Mouse (Mus musculus): ENCODE data around the gene Tmx2. TPM values are rescaled to one million over a fixed set of nuclear protein-coding genes. Genes with fewer than 3 reads are reported as not detected.
A peak's percentile ranks its signal among the peaks of the same experiment; 100 is the strongest.
"Not testable (repeated sequence)": the region's sequence is repeated elsewhere in the genome, so short reads cannot be mapped to it uniquely, and the experiment has no call there.

Tmx2 gene
- total RNA-seq (2015; ENCODE audit: low replicate concordance): 52.4 and 74.6 TPM in 2 replicates
- total RNA-seq (2017; ENCODE audit: low replicate concordance): 42.6 and 43.2 TPM in 2 replicates

DNA sequence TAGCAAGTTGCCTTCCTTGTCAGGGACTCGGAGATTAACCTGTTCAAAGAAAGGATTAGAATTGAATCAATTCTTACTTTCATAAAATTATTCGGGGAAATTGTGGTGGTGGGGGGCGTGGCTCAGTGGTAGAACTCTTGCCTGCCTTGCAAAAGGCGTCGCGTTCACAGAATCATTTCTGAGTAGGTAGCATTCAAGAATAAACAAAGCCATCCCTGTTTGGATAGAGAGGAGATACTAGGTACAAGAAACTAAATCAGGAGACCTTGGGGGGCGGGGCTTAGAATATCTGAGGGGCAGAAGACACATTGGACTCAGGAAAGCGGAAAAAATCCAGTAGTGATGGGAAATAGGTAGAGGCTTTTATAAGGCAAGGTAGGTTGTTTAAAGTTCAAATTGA, at the start of gene Tmx2:
TSS of gene Tmx2 (minus strand) at position 125 of the 400 bp plus-strand sequence.
- no peak for ATAC-seq (replicated peaks; ENCODE audit: low FRiP score, poor library complexity, severe bottlenecking)

GRCm38 (mm10) chr2:84728191-84728590, 49.3 kb upstream of the Tmx2 start:
- not testable (repeated sequence) for ATAC-seq (replicated peaks; ENCODE audit: low FRiP score, poor library complexity, severe bottlenecking)

DNA sequence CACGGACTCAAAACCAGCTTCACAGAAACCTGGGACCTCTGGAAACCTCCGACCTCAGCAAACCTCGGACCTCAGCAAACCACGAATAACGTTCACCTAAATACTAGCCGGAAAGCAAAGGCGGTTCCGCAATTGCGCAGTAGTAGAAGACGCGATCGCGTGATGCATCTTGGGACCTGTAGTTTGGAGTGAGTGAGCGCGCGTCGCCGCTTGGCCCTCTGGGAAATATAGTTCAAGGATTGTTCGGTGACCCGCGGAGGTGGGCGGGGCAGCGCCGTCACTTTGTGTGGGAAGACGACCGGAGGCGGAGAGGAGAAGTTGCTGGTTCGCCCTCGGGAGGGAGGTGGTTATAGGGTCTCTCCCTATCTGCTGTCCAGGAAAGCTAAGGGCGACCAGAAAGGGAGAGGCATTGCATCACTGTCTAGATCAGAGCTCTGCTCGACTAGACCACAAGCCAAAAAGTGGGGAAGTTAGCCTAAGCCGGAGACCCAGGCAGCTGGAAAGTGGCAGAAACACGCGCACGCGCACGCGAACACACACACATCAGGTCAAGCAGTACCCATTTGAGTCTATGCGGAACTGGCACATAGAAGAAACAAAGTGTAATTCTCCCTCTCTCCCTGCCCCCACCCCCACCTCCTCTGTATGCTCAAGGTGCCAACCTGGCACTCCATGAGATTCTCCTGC, 48.4 kb upstream of the Tmx2 start, which contains the start of gene Clp1:
TSS of gene Clp1 (minus strand) at position 179 of the 687 bp plus-strand sequence.
- peak; percentile 97 for ATAC-seq (replicated peaks; ENCODE audit: low FRiP score, poor library complexity, severe bottlenecking)

DNA sequence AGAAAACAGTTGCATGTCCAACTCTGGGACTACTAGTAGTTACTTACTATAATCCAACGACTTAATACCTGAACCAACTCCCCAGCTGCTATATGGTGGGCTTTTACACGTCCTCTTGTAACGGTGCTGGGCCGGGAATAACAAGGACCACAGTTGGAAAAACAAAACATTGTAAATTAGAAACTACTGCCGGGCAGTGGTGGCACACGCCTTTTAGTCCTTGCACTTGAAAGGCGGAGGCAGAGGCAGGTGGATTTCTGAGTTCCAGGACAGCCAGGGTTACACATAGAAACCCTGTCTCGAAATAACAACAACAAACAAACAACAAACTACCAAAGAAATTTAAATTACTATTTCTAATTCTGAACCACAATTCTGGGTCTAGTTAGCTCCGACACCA, 47.8 kb upstream of the Tmx2 start:
- ATAC-seq (replicated peaks; ENCODE audit: low FRiP score, poor library complexity, severe bottlenecking): no peak

DNA sequence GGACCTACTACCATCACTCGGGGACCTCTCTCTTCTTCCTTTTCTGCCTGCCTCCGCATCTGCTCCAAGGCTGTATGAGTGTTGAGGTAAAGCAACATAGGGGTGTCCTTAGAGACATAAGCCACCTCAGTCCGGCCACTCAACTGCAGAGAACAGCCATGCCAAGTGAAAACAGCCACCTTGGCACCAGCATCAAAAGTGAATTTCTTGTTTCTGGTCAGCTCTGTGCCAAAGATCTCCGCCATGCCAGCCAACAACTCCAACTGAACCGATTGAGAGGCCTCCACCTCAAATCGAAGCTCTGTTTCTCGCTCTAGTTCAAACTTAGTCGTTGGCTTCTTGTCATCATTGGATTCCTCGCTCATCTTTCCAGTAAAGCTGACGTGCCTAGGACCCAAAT, 46.8 kb upstream of the Tmx2 start:
- ATAC-seq (replicated peaks; ENCODE audit: low FRiP score, poor library complexity, severe bottlenecking): no peak

GRCm38 (mm10) chr2:84723856-84724255, 44.9 kb upstream of the Tmx2 start:
- ATAC-seq (replicated peaks; ENCODE audit: low FRiP score, poor library complexity, severe bottlenecking): no peak

- ATAC-seq (replicated peaks; ENCODE audit: low FRiP score, poor library complexity, severe bottlenecking): no peak
These were observed 42.2 kb upstream of the Tmx2 start for GRCm38 (mm10) chr2:84721182-84721581.

DNA sequence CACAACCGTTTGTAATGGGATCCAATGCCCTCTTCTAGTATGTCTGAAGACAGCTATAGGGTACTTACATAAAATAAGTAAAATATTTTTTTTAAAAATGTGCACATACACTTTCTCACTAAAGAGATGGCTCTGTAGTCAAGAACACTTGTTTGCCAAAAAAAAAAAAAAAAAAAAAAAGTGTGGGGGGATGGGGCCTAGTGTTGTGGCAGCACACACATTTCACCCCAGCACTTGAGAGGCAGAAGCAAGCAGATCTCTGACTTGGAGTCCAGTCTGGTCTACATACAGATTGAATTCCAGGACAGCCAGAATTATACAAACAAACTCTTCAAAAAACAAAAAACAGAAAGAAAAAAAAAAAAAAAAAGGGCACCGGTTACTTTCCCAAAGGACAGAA, 41.8 kb upstream of the Tmx2 start:
- ATAC-seq (replicated peaks; ENCODE audit: low FRiP score, poor library complexity, severe bottlenecking): no peak

- ATAC-seq (replicated peaks; ENCODE audit: low FRiP score, poor library complexity, severe bottlenecking): no peak
These were observed 38.4 kb upstream of the Tmx2 start for GRCm38 (mm10) chr2:84717357-84717756.

- peak; percentile 48 for ATAC-seq (replicated peaks; ENCODE audit: low FRiP score, poor library complexity, severe bottlenecking)
These were observed 37.7 kb upstream of the Tmx2 start for GRCm38 (mm10) chr2:84716423-84717355.

DNA sequence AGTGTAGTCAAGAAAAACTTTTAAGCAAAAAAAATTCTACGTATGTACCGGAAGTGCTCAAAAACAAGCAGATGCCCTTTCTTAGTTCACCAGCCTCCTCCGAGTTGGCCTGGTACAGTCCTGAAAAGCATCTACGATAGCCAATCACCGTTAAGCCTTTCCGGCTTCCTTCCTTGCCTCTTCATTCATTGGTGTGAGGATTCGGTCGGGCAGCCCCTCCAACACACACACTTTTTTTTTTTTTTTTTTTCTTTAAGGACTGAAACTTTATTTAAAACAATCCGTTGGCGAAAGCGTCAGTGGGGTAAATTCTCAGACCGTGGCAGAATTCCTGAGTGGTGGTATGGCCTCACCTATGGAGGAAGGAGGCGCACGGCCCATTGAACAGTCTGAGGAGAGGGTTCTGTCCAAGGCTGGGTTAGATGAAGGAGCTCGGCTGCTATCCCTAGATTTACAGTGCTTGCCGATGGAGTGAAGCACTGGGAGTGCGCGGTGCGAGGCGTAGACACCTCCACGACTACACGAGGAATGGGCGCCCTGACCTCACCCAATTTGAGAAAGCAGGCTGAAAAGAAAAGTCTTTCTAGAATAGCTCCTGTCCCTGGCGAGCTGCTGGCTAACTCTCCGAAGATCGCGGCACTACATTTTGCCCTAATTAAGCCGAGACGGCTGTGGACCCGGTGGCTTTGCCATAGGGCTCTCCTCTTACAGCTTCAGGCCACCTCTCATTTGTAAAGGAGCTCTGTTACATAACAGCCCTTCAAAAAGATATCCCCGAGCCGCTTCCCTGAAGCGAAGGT, 36.8 kb upstream of the Tmx2 start:
- peak; percentile 88 for ATAC-seq (replicated peaks; ENCODE audit: low FRiP score, poor library complexity, severe bottlenecking)

- peak; percentile 84 for ATAC-seq (replicated peaks; ENCODE audit: low FRiP score, poor library complexity, severe bottlenecking)
These were observed 36.0 kb upstream of the Tmx2 start, which contains the start of gene Zdhhc5 for GRCm38 (mm10) chr2:84714811-84715561. Zdhhc5 (minus strand) TSS chr2:84715180.

DNA sequence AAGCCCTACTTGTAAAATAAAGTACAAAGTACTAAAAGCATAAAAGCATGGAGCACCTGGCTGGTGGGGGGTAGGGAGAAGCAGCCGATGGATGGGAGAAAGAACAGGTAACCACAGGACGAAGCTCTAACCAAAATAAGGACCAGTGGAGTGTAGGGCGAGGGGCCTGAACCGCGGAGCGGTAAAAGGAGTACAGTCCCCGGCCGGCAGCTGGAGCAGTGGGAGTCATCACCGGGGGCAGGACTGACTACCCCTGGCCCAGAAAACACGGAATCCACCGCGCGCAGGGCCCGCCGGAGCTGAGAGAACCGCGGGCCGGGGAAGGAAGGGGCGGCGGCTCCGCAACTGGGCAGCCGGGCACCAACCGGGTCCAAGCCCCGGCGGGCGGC, 35.5 kb upstream of the Tmx2 start:
- ATAC-seq (replicated peaks; ENCODE audit: low FRiP score, poor library complexity, severe bottlenecking): 0 out of 2 replicates have a peak, but pooled peaks have one; percentile 8

- ATAC-seq (replicated peaks; ENCODE audit: low FRiP score, poor library complexity, severe bottlenecking): no peak
These were observed 33.0 kb upstream of the Tmx2 start for GRCm38 (mm10) chr2:84711898-84712297.

GRCm38 (mm10) chr2:84707523-84707922, 28.6 kb upstream of the Tmx2 start:
- no peak for ATAC-seq (replicated peaks; ENCODE audit: low FRiP score, poor library complexity, severe bottlenecking)

- peak; percentile 67 for ATAC-seq (replicated peaks; ENCODE audit: low FRiP score, poor library complexity, severe bottlenecking)
These were observed 26.4 kb upstream of the Tmx2 start for GRCm38 (mm10) chr2:84705295-84705694.

DNA sequence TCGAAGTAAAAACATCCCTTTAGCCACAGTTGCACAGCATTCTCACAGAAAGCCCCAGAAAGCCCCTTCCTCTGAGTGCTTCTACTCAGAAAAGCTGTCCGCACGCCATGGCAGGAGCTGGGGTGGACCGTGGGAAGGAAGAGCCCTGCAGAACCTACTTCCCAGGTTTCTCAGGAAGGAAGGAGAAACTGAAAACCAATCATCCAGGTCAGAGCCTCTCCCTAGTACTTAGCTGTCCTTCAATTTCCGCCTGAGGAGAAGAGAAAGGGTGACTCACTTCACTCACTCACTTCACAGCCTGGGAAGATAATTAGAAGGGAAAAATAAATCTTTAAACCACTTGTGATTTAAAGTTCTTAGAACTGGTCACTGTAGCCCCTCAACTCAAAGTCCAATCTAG, 25.4 kb upstream of the Tmx2 start:
- no peak for ATAC-seq (replicated peaks; ENCODE audit: low FRiP score, poor library complexity, severe bottlenecking)

DNA sequence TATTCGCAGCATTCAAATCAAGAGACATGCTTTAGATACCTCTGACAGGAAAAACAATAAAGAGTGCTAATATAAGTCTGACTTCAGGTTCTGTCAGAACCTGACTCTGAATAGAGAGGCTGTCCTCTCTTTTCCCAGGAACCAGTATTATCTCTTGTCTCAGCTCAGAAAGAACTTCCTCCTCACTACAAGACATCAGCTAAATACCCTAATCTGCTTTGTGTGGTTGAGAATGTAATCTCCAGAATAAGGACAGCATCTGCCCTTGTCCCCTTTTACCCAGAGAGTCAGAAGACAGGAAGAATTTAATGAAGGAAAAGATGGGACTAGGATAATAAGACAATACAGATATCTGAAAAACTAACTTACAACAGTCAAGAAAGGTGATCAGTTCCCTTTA, 24.6 kb upstream of the Tmx2 start:
- no peak for ATAC-seq (replicated peaks; ENCODE audit: low FRiP score, poor library complexity, severe bottlenecking)

- ATAC-seq (replicated peaks; ENCODE audit: low FRiP score, poor library complexity, severe bottlenecking): no peak
These were observed 16.2 kb upstream of the Tmx2 start for GRCm38 (mm10) chr2:84695007-84695695.
